Mouse (Mus musculus): ENCODE measurements around the gene Lcmt1. TPM values are rescaled to one million over a fixed set of nuclear protein-coding genes. Genes with fewer than 3 reads are reported as not detected.

Gene Lcmt1
- polyA plus RNA-seq, 1 experiment from 2014 or later, result 54.9 TPM

DNA sequence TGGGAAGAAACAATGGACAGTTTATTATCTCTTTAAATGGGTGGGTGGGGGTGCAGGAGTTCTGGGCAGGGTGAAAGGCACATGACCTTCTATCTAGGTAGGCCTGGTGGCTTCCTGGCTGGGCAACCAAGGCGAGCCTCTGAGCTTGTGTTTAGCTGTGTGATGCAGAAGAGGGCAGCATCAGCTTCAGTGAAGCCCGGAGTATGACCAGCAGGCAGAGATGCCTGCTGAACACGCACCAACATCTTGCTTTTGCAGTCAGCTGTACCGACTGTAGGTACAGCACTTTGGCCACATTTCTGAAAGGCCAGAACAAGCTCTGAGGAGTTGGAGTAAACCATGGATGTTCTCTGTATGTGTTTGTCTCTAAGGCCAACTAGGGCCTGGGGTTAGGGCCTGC is 94.0 kb downstream of the Lcmt1 start:
- H3K36me3 ChIP-seq, result no peaks in the 10 kb centered on the region
- H3K9me3 ChIP-seq (replicated peaks), result no peaks in the 10 kb centered on the region
- 0 out of 2 replicates have a peak, but pooled peaks cover 3% of the 10 kb centered on the region for H3K27me3 ChIP-seq
- ATAC-seq (replicated peaks; ENCODE audit: low FRiP score), result no peak
- H3K4me1 ChIP-seq, result no peaks in the 10 kb centered on the region
- H3K27ac ChIP-seq, result no peak overlapping the region
- H3K4me2 ChIP-seq, result no peak overlapping the region
- H3K9ac ChIP-seq, result no peak overlapping the region
- whole genome bisulfite sequencing, result 73% methylated on average over 4 of the region's 4 CpGs
- H3K4me3 ChIP-seq (replicated peaks), result no peak overlapping the region

DNA sequence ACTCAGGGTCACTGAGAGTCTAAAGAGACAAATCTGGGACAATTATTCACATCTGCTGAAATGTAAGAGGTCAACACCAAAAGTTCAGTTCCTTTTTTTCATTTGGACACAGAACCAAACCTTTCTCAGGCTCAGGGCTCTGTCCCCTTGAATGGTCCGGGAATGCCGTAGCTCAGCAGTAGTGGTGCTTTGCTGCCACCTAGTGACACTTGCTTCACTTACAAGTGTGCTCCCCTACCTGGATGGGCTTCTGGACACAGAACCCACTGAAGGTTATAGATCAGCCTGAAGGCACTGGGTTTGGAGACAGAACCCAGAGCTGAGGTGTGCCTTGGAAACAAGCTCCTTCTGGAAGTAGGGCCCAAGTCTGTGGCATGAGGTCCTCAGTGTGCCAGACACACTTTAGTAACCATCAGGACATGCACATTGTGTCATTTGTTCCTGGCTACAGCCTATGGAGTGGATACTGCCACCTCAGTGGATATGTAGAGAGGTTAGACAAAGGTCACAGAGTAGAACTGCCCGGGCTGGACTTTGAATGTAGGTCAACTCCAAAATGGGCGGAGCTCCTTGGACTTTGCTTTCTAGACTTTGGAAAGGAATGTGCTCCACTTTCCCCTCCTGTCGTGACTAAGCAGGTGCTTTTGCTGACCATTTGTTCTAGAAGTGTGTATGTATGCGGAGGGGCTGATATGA is 96.3 kb downstream of the Lcmt1 start:
- no peak overlapping the region for H3K4me3 ChIP-seq (replicated peaks)
- H3K4me1 ChIP-seq, result no peaks in the 10 kb centered on the region
- H3K27ac ChIP-seq, result no peak overlapping the region
- no peaks in the 10 kb centered on the region for H3K9me3 ChIP-seq (replicated peaks)
- H3K9ac ChIP-seq, result no peak overlapping the region
- no peaks in the 10 kb centered on the region for H3K36me3 ChIP-seq
- H3K4me2 ChIP-seq, result no peak overlapping the region
- whole genome bisulfite sequencing, result 35% methylated on average over 6 of the region's 6 CpGs
- 0 out of 2 replicates have a peak, but pooled peaks cover 3% of the 10 kb centered on the region for H3K27me3 ChIP-seq
- ATAC-seq (replicated peaks; ENCODE audit: low FRiP score), result peak; percentile 60; the same call in 1 of the 2 replicates

DNA sequence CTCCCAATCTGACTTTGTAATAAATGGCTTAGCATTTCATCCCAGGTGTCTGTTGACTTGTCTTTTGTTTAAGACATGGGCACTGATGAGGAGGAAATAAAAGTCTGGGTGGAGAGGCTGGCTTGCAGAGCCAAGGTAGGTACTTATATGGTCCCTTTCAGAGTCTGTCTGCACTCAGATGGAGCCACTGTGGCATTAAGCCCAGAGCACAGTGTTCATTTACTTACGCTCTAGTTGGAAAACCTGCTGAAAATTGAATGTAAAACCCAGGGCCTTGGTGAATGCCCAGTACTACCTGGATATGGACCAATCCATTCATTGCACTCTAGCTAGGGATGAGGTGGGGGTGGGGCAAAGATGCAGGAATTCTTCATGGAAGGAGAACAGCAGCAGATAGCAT is 98.4 kb downstream of the Lcmt1 start:
- H3K27ac ChIP-seq, result no peak overlapping the region
- no peak overlapping the region for H3K4me3 ChIP-seq (replicated peaks)
- WGBS, result 98% methylated on average over 1 of the region's 1 CpGs
- no peak overlapping the region for H3K4me2 ChIP-seq
- no peaks in the 10 kb centered on the region for H3K4me1 ChIP-seq
- H3K9ac ChIP-seq, result no peak overlapping the region
- no peak for ATAC-seq (replicated peaks; ENCODE audit: low FRiP score)
- H3K36me3 ChIP-seq, result no peaks in the 10 kb centered on the region
- H3K27me3 ChIP-seq, result 0 out of 2 replicates have a peak, but pooled peaks cover 3% of the 10 kb centered on the region
- no peaks in the 10 kb centered on the region for H3K9me3 ChIP-seq (replicated peaks)

Other genes with a start within 250 kb of the Lcmt1 start
- gene Tnrc6a, start 245.9 kb upstream of the Lcmt1 start, polyA plus RNA-seq (2015; fragmentation: Nextera tagmentation; extraction: Ambion mirVana), result 52.3 and 57.0 TPM in 2 replicates
- gene Slc5a11, start 155.0 kb upstream of the Lcmt1 start, polyA plus RNA-seq (2015; fragmentation: Nextera tagmentation; extraction: Ambion mirVana), result 2.5 and 3.1 TPM in 2 replicates
- gene Arhgap17, start 131 bp downstream of the Lcmt1 start, polyA plus RNA-seq (2015; fragmentation: Nextera tagmentation; extraction: Ambion mirVana), result 23.7 and 25.2 TPM in 2 replicates
- 0.48 TPM in 1 of 2 replicates, not detected in the other for gene Aqp8, start 92.5 kb downstream of the Lcmt1 start, polyA plus RNA-seq (2015; fragmentation: Nextera tagmentation; extraction: Ambion mirVana)
- gene Zkscan2, start 130.7 kb downstream of the Lcmt1 start, polyA plus RNA-seq (2015; fragmentation: Nextera tagmentation; extraction: Ambion mirVana), result 2.3 and 3.3 TPM in 2 replicates

Data from kidney, embryonic 15.5 days (tissue).